Mouse (Mus musculus) heart, embryonic 12.5 days (tissue): ENCODE measurements around the gene Cadps. TPM values are rescaled to one million over a fixed set of nuclear protein-coding genes. Genes with fewer than 3 reads are reported as not detected.

ENCODE experiments used
- ATAC-seq: fragments of 200-750 bp; cut with Nextera tagmentation; 2 replicates; pipeline ENCODE4 v1.8.0; 2017; ENCODE audit warnings: moderate TSS enrichment, moderate library complexity; ENCODE audit not compliant: insufficient number of reproducible peaks, low FRiP score
- H3K27ac ChIP-seq: fragments of 300-500 bp; sonication (generic); 2 replicates; pipeline ENCODE4 v1.5.1; 2016; ENCODE audit warnings: mild to moderate bottlenecking, moderate library complexity; ENCODE audit not compliant: poor library complexity, severe bottlenecking
- H3K27me3 ChIP-seq: fragments of 300-500 bp; sonication (generic); replicated peaks from 2 replicates; pipeline ENCODE4 v1.6.1; 2016; ENCODE audit warnings: mild to moderate bottlenecking, moderate library complexity
- H3K36me3 ChIP-seq: fragments of 300-500 bp; sonication (generic); 2 replicates; pipeline ENCODE4 v1.6.1; 2016; ENCODE audit warnings: mild to moderate bottlenecking, moderate library complexity
- H3K4me1 ChIP-seq: fragments of 300-500 bp; sonication (generic); replicated peaks from 2 replicates; pipeline ENCODE4 v1.6.1; 2016; ENCODE audit warnings: mild to moderate bottlenecking
- H3K4me2 ChIP-seq: fragments of 300-500 bp; sonication (generic); 2 replicates; pipeline ENCODE4 v1.6.1; 2016; ENCODE audit warnings: mild to moderate bottlenecking, moderate library complexity
- H3K4me3 ChIP-seq: fragments of 300-500 bp; sonication (generic); 2 replicates; pipeline ENCODE4 v1.5.1; 2016; ENCODE audit warnings: mild to moderate bottlenecking
- H3K9ac ChIP-seq: fragments of 300-500 bp; sonication (generic); 2 replicates; pipeline ENCODE4 v1.6.1; 2016; ENCODE audit warnings: mild to moderate bottlenecking, moderate library complexity
- H3K9me3 ChIP-seq: fragments of 300-500 bp; sonication (generic); replicated peaks from 2 replicates; pipeline ENCODE4 v1.6.1; 2016; ENCODE audit warnings: mild to moderate bottlenecking, moderate library complexity
- WGBS: fragments of 180-500 bp; shearing (Covaris S2); methylation state at CpG from one replicate; pipeline ENCODE4 v1.1.7; 2016; 5-methylcytosine and 5-hydroxymethylcytosine counted together
- polyA plus RNA-seq: library from polyadenylated mRNA; unstranded; fragments of >200 nt; fragmentation: Nextera tagmentation; extraction: Ambion mirVana; gene quantifications from 2 replicates; pipeline ENCODE4 v1.2.1, GENCODE M21; 2016

Cadps gene
- polyA plus RNA-seq, 1 experiment from 2014 or later, result 1.3 TPM

GRCm38 (mm10) chr14:12820149-12820548 is 2.7 kb downstream of the Cadps start:
- H3K4me1 ChIP-seq, result peaks cover 17% of the 10 kb centered on the region; the same call in 1 of the 2 replicates
- no peak overlapping the region for H3K4me2 ChIP-seq
- no peaks in the 10 kb centered on the region for H3K36me3 ChIP-seq
- no peak for ATAC-seq
- H3K9me3 ChIP-seq, result no peaks in the 10 kb centered on the region
- H3K27ac ChIP-seq, result peak overlapping the region; percentile 51; the same call in 1 of the 2 replicates
- no peak overlapping the region for H3K9ac ChIP-seq
- 38% methylated on average over 1 of the region's 1 CpGs for WGBS
- no peak overlapping the region for H3K4me3 ChIP-seq
- H3K27me3 ChIP-seq, result peaks cover 16% of the 10 kb centered on the region

- Histone ChIP-seq H3K4me2 (no peak overlapping the region), H3K27me3 (peaks cover 16% of the 10 kb centered on the region), H3K9me3 (no peaks in the 10 kb centered on the region), H3K4me1 (peaks cover 17% of the 10 kb centered on the region; the same call in 1 of the 2 replicates), H3K9ac (no peak overlapping the region), H3K4me3 (no peak overlapping the region), H3K36me3 (no peaks in the 10 kb centered on the region), H3K27ac (no peak overlapping the region)
- ATAC-seq, result no peak
- WGBS, result 73% methylated on average over 1 of the region's 1 CpGs
These were observed 4.4 kb downstream of the Cadps start for GRCm38 (mm10) chr14:12818442-12818841.

- WGBS, result 80% methylated on average over 3 of the region's 3 CpGs
- Histone ChIP-seq H3K4me2 (no peak overlapping the region), H3K9me3 (no peaks in the 10 kb centered on the region), H3K36me3 (no peaks in the 10 kb centered on the region), H3K27me3 (no peaks in the 10 kb centered on the region), H3K9ac (no peak overlapping the region), H3K27ac (no peak overlapping the region), H3K4me3 (no peak overlapping the region), H3K4me1 (no peaks in the 10 kb centered on the region)
- no peak for ATAC-seq
These were observed 10.8 kb downstream of the Cadps start for GRCm38 (mm10) chr14:12812072-12812471.

GRCm38 (mm10) chr14:12802995-12803394 is 19.9 kb downstream of the Cadps start:
- H3K4me1 ChIP-seq, result no peaks in the 10 kb centered on the region; the same call in 1 of the 2 replicates
- no peaks in the 10 kb centered on the region for H3K27me3 ChIP-seq
- 32% methylated on average over 1 of the region's 1 CpGs for WGBS
- no peaks in the 10 kb centered on the region for H3K36me3 ChIP-seq
- H3K4me3 ChIP-seq, result no peak overlapping the region
- H3K4me2 ChIP-seq, result no peak overlapping the region
- H3K9me3 ChIP-seq, result no peaks in the 10 kb centered on the region
- peak; percentile 76; the same call in 1 of the 2 replicates for ATAC-seq
- no peak overlapping the region for H3K27ac ChIP-seq
- H3K9ac ChIP-seq, result no peak overlapping the region

GRCm38 (mm10) chr14:12801100-12801499 is 21.8 kb downstream of the Cadps start:
- Histone ChIP-seq H3K4me2 (no peak overlapping the region), H3K9me3 (no peaks in the 10 kb centered on the region), H3K27ac (no peak overlapping the region), H3K36me3 (no peaks in the 10 kb centered on the region), H3K9ac (no peak overlapping the region), H3K4me3 (no peak overlapping the region), H3K4me1 (no peaks in the 10 kb centered on the region; the same call in 1 of the 2 replicates), H3K27me3 (no peaks in the 10 kb centered on the region)
- ATAC-seq, result no peak
- 80% methylated on average over 2 of the region's 2 CpGs for WGBS

- Histone ChIP-seq H3K4me1 (no peaks in the 10 kb centered on the region; the same call in 1 of the 2 replicates), H3K4me3 (no peak overlapping the region), H3K9ac (no peak overlapping the region), H3K27me3 (no peaks in the 10 kb centered on the region), H3K27ac (no peak overlapping the region), H3K4me2 (no peak overlapping the region), H3K36me3 (no peaks in the 10 kb centered on the region), H3K9me3 (no peaks in the 10 kb centered on the region)
- ATAC-seq, result no peak
These were observed 24.0 kb downstream of the Cadps start for GRCm38 (mm10) chr14:12798926-12799325.

- no peak overlapping the region for H3K4me2 ChIP-seq
- H3K9me3 ChIP-seq, result no peaks in the 10 kb centered on the region
- no peak overlapping the region for H3K27ac ChIP-seq
- no peak for ATAC-seq
- H3K27me3 ChIP-seq, result no peaks in the 10 kb centered on the region
- no peaks in the 10 kb centered on the region for H3K4me1 ChIP-seq
- no peak overlapping the region for H3K9ac ChIP-seq
- no peak overlapping the region for H3K4me3 ChIP-seq
- WGBS, result 64% methylated on average over 1 of the region's 1 CpGs
- no peaks in the 10 kb centered on the region for H3K36me3 ChIP-seq
These were observed 38.6 kb downstream of the Cadps start for GRCm38 (mm10) chr14:12784296-12784695.

- no peaks in the 10 kb centered on the region for H3K27me3 ChIP-seq
- no peak overlapping the region for H3K4me2 ChIP-seq
- H3K4me3 ChIP-seq, result no peak overlapping the region
- no peak for ATAC-seq
- no peak overlapping the region for H3K27ac ChIP-seq
- 81% methylated on average over 1 of the region's 1 CpGs for WGBS
- H3K9ac ChIP-seq, result no peak overlapping the region
- no peaks in the 10 kb centered on the region for H3K36me3 ChIP-seq
- no peaks in the 10 kb centered on the region for H3K4me1 ChIP-seq
- no peaks in the 10 kb centered on the region for H3K9me3 ChIP-seq
These were observed 42.9 kb downstream of the Cadps start for GRCm38 (mm10) chr14:12780016-12780415.

- H3K4me3 ChIP-seq, result no peak overlapping the region
- H3K9me3 ChIP-seq, result no peaks in the 10 kb centered on the region
- H3K27me3 ChIP-seq, result no peaks in the 10 kb centered on the region
- H3K9ac ChIP-seq, result no peak overlapping the region
- H3K36me3 ChIP-seq, result no peaks in the 10 kb centered on the region
- H3K4me2 ChIP-seq, result no peak overlapping the region
- H3K27ac ChIP-seq, result no peak overlapping the region
- no peaks in the 10 kb centered on the region for H3K4me1 ChIP-seq
- WGBS, result 78% methylated on average over 4 of the region's 4 CpGs
- no peak for ATAC-seq
These were observed 44.9 kb downstream of the Cadps start for GRCm38 (mm10) chr14:12777990-12778389.

- Histone ChIP-seq H3K9me3 (peaks cover 2% of the 10 kb centered on the region; the same call in 1 of the 2 replicates), H3K4me2 (no peak overlapping the region), H3K4me1 (no peaks in the 10 kb centered on the region), H3K9ac (no peak overlapping the region), H3K4me3 (no peak overlapping the region), H3K27me3 (no peaks in the 10 kb centered on the region), H3K36me3 (no peaks in the 10 kb centered on the region), H3K27ac (no peak overlapping the region)
- whole genome bisulfite sequencing, result 74% methylated on average over 1 of the region's 1 CpGs
- no peak for ATAC-seq
These were observed 54.0 kb downstream of the Cadps start for GRCm38 (mm10) chr14:12768870-12769269.

GRCm38 (mm10) chr14:12753237-12753636 is 69.6 kb downstream of the Cadps start:
- Histone ChIP-seq H3K4me1 (no peaks in the 10 kb centered on the region), H3K9ac (no peak overlapping the region), H3K4me3 (no peak overlapping the region), H3K27ac (no peak overlapping the region), H3K27me3 (no peaks in the 10 kb centered on the region), H3K4me2 (no peak overlapping the region), H3K9me3 (no peaks in the 10 kb centered on the region), H3K36me3 (no peaks in the 10 kb centered on the region)
- 83% methylated on average over 4 of the region's 4 CpGs for WGBS
- ATAC-seq, result no peak

GRCm38 (mm10) chr14:12751821-12752220 is 71.1 kb downstream of the Cadps start:
- no peak overlapping the region for H3K9ac ChIP-seq
- ATAC-seq, result no peak
- H3K27me3 ChIP-seq, result no peaks in the 10 kb centered on the region
- no peaks in the 10 kb centered on the region for H3K9me3 ChIP-seq
- 55% methylated on average over 1 of the region's 1 CpGs for WGBS
- H3K36me3 ChIP-seq, result no peaks in the 10 kb centered on the region
- H3K4me3 ChIP-seq, result no peak overlapping the region
- no peak overlapping the region for H3K27ac ChIP-seq
- H3K4me1 ChIP-seq, result no peaks in the 10 kb centered on the region
- no peak overlapping the region for H3K4me2 ChIP-seq
